Mouse (Mus musculus): Measurements from ENCODE around the gene Rbmx. TPM values are rescaled to one million over a fixed set of nuclear protein-coding genes. Genes with fewer than 3 reads are reported as not detected.

Rbmx gene
- polyA plus RNA-seq, 1 experiment from 2014 or later = 190 TPM

- no peak for ATAC-seq (ENCODE audit: low read depth)
- Histone ChIP-seq H3K27ac (ENCODE audit: low read depth, low read length) (no peak overlapping the region), H3K4me1 (ENCODE audit: control insufficient read depth, insufficient read depth, low read length) (no peaks in the 10 kb centered on the region), H3K36me3 (ENCODE audit: control insufficient read depth, insufficient read depth, low read length) (no peaks in the 10 kb centered on the region), H3K4me2 (ENCODE audit: low read depth, low read length) (no peak overlapping the region), H3K9me3 (ENCODE audit: control insufficient read depth, low read length) (no peaks in the 10 kb centered on the region), H3K4me3 (ENCODE audit: low read depth, low read length) (no peak overlapping the region), H3K9ac (replicated peaks; ENCODE audit: low read depth, low read length) (no peak overlapping the region), H3K27me3 (ENCODE audit: control insufficient read depth, insufficient read depth, low read length) (no peaks in the 10 kb centered on the region)
- 79% methylated on average over 9 of the region's 9 CpGs for WGBS
Observed at GRCm38 (mm10) chrX:57336958-57337357, 55.9 kb downstream of the Rbmx start.

- no peak for ATAC-seq (ENCODE audit: low read depth)
Observed at GRCm38 (mm10) chrX:57335313-57335712, 57.5 kb downstream of the Rbmx start.

More at GRCm38 (mm10) chrX:57335313-57335712, 57.5 kb downstream of the Rbmx start:
- H3K9me3 ChIP-seq (ENCODE audit: control insufficient read depth, low read length) = no peaks in the 10 kb centered on the region
- 90% methylated on average over 6 of the region's 6 CpGs for WGBS
- H3K27me3 ChIP-seq (ENCODE audit: control insufficient read depth, insufficient read depth, low read length) = no peaks in the 10 kb centered on the region
- no peak overlapping the region for H3K4me3 ChIP-seq (ENCODE audit: low read depth, low read length)
- no peaks in the 10 kb centered on the region for H3K4me1 ChIP-seq (ENCODE audit: control insufficient read depth, insufficient read depth, low read length)
- no peak overlapping the region for H3K9ac ChIP-seq (replicated peaks; ENCODE audit: low read depth, low read length)
- H3K27ac ChIP-seq (ENCODE audit: low read depth, low read length) = no peak overlapping the region
- no peak overlapping the region for H3K4me2 ChIP-seq (ENCODE audit: low read depth, low read length)
- no peaks in the 10 kb centered on the region for H3K36me3 ChIP-seq (ENCODE audit: control insufficient read depth, insufficient read depth, low read length)

Other genes starting within 250 kb of the Rbmx start
- gene Cd40lg, start 180.9 kb downstream of the Rbmx start, polyA plus RNA-seq (2014; fragmentation: Nextera tagmentation; extraction: Ambion mirVana) = not detected in 2 replicates
- gene Arhgef6, start 54.3 kb downstream of the Rbmx start, polyA plus RNA-seq (2014; fragmentation: Nextera tagmentation; extraction: Ambion mirVana) = 4.9 and 8.8 TPM in 2 replicates
- not detected in 2 replicates for gene Gm364, start 16.1 kb upstream of the Rbmx start, polyA plus RNA-seq (2014; fragmentation: Nextera tagmentation; extraction: Ambion mirVana)
- 0.46 and 0.82 TPM in 2 replicates for gene Gpr101, start 110.7 kb upstream of the Rbmx start, polyA plus RNA-seq (2014; fragmentation: Nextera tagmentation; extraction: Ambion mirVana)